Mouse (Mus musculus) embryonic fibroblast, embryonic 13.5 days (primary cell): ENCODE measurements around the gene Hoxc8.

Experiments
- CTCF ChIP-seq: IDR thresholded peaks from 2 replicates; pipeline ENCODE4 v1.5.1; 2011; ENCODE audit warnings: mild to moderate bottlenecking, control low read depth, low read length, moderate library complexity, borderline replicate concordance; ENCODE audit not compliant: insufficient read depth
- POLR2A ChIP-seq: IDR thresholded peaks from 2 replicates; pipeline ENCODE4 v1.6.1; 2011; ENCODE audit warnings: low read depth, mild to moderate bottlenecking, control low read depth, low read length, moderate library complexity

GRCm38 (mm10) chr15:103024131-103024530, 33.7 kb downstream of the Hoxc8 start:
- TF ChIP-seq CTCF: no peak
- TF ChIP-seq POLR2A: no peak
